Mouse (Mus musculus): ENCODE measurements around the gene Rwdd4a. TPM values are rescaled to one million over a fixed set of nuclear protein-coding genes. Genes with fewer than 3 reads are reported as not detected.

Rwdd4a gene
- polyA plus RNA-seq, 1 experiment from 2014 or later: 37.1 TPM

- no peak overlapping the region for H3K27ac ChIP-seq (replicated peaks)
- H3K27me3 ChIP-seq (ENCODE audit: control insufficient read depth, insufficient read depth, low read length): no peaks in the 10 kb centered on the region
- no peaks in the 10 kb centered on the region for H3K4me1 ChIP-seq (replicated peaks; ENCODE audit: control insufficient read depth, insufficient read depth)
- H3K9me3 ChIP-seq (ENCODE audit: control insufficient read depth, low read length): no peaks in the 10 kb centered on the region
- no peak overlapping the region for H3K4me3 ChIP-seq (ENCODE audit: low read depth, low read length)
- DNase-seq (ENCODE audit: low spot score) (no peak), ATAC-seq (ENCODE audit: low FRiP score, low TSS enrichment) (no peak)
- no peak for TF ChIP-seq CTCF (IDR thresholded peaks at IDR 0.05; ENCODE audit: low read depth)
- TF ChIP-seq EP300 (optimal IDR thresholded peaks at IDR 0.05): no peak
- no peak overlapping the region for H3K4me2 ChIP-seq (replicated peaks; ENCODE audit: low read depth)
- WGBS: 83% methylated on average over 7 of the region's 7 CpGs
- no peak overlapping the region for H3K9ac ChIP-seq (ENCODE audit: low read length)
- no peaks in the 10 kb centered on the region for H3K36me3 ChIP-seq (ENCODE audit: control insufficient read depth, insufficient read depth, low read length)
Observed at GRCm38 (mm10) chr8:47560801-47561200, 27.3 kb downstream of the Rwdd4a start.

- TF ChIP-seq EP300 (optimal IDR thresholded peaks at IDR 0.05) (no peak), CTCF (IDR thresholded peaks at IDR 0.05; ENCODE audit: low read depth) (no peak)
- H3K9ac ChIP-seq (ENCODE audit: low read length): no peak overlapping the region
- no peaks in the 10 kb centered on the region for H3K9me3 ChIP-seq (ENCODE audit: control insufficient read depth, low read length)
- no peak overlapping the region for H3K4me3 ChIP-seq (ENCODE audit: low read depth, low read length)
- H3K4me2 ChIP-seq (replicated peaks; ENCODE audit: low read depth): no peak overlapping the region
- H3K36me3 ChIP-seq (ENCODE audit: control insufficient read depth, insufficient read depth, low read length): no peaks in the 10 kb centered on the region
- no peaks in the 10 kb centered on the region for H3K27me3 ChIP-seq (ENCODE audit: control insufficient read depth, insufficient read depth, low read length)
- ATAC-seq (ENCODE audit: low FRiP score, low TSS enrichment) (no peak), DNase-seq (ENCODE audit: low spot score) (no peak)
- no peaks in the 10 kb centered on the region for H3K4me1 ChIP-seq (replicated peaks; ENCODE audit: control insufficient read depth, insufficient read depth)
- 91% methylated on average over 6 of the region's 6 CpGs for WGBS
- H3K27ac ChIP-seq (replicated peaks): no peak overlapping the region
Observed at GRCm38 (mm10) chr8:47566551-47566950, 33.1 kb downstream of the Rwdd4a start.

GRCm38 (mm10) chr8:47568098-47568497 is 34.6 kb downstream of the Rwdd4a start:
- DNase-seq (ENCODE audit: low spot score): no peak
- Histone ChIP-seq H3K4me2 (replicated peaks; ENCODE audit: low read depth) (no peak overlapping the region), H3K27ac (replicated peaks) (no peak overlapping the region), H3K9ac (ENCODE audit: low read length) (no peak overlapping the region), H3K4me3 (ENCODE audit: low read depth, low read length) (no peak overlapping the region), H3K27me3 (ENCODE audit: control insufficient read depth, insufficient read depth, low read length) (no peaks in the 10 kb centered on the region), H3K4me1 (replicated peaks; ENCODE audit: control insufficient read depth, insufficient read depth) (no peaks in the 10 kb centered on the region), H3K36me3 (ENCODE audit: control insufficient read depth, insufficient read depth, low read length) (no peaks in the 10 kb centered on the region), H3K9me3 (ENCODE audit: control insufficient read depth, low read length) (no peaks in the 10 kb centered on the region)
- WGBS: 51% methylated on average over 5 of the region's 5 CpGs
- TF ChIP-seq CTCF (IDR thresholded peaks at IDR 0.05; ENCODE audit: low read depth) (no peak), EP300 (optimal IDR thresholded peaks at IDR 0.05) (no peak)
- no peak for ATAC-seq (ENCODE audit: low FRiP score, low TSS enrichment)

- 89% methylated on average over 6 of the region's 6 CpGs for WGBS
Observed at GRCm38 (mm10) chr8:47570161-47570560, 36.7 kb downstream of the Rwdd4a start.

GRCm38 (mm10) chr8:47573482-47573881 is 40.0 kb downstream of the Rwdd4a start:
- Histone ChIP-seq H3K27me3 (ENCODE audit: control insufficient read depth, insufficient read depth, low read length) (no peaks in the 10 kb centered on the region), H3K27ac (replicated peaks) (no peak overlapping the region), H3K9me3 (ENCODE audit: control insufficient read depth, low read length) (no peaks in the 10 kb centered on the region), H3K4me2 (replicated peaks; ENCODE audit: low read depth) (no peak overlapping the region), H3K4me3 (ENCODE audit: low read depth, low read length) (no peak overlapping the region), H3K9ac (ENCODE audit: low read length) (no peak overlapping the region), H3K36me3 (ENCODE audit: control insufficient read depth, insufficient read depth, low read length) (no peaks in the 10 kb centered on the region), H3K4me1 (replicated peaks; ENCODE audit: control insufficient read depth, insufficient read depth) (no peaks in the 10 kb centered on the region)
- WGBS: 86% methylated on average over 7 of the region's 7 CpGs
- TF ChIP-seq CTCF (IDR thresholded peaks at IDR 0.05; ENCODE audit: low read depth) (no peak), EP300 (optimal IDR thresholded peaks at IDR 0.05) (no peak)
- DNase-seq (ENCODE audit: low spot score) (no peak), ATAC-seq (ENCODE audit: low FRiP score, low TSS enrichment) (no peak)

More at GRCm38 (mm10) chr8:47570161-47570560, 36.7 kb downstream of the Rwdd4a start:
- no peak for DNase-seq (ENCODE audit: low spot score)
- Histone ChIP-seq H3K9ac (ENCODE audit: low read length) (no peak overlapping the region), H3K27me3 (ENCODE audit: control insufficient read depth, insufficient read depth, low read length) (no peaks in the 10 kb centered on the region), H3K4me2 (replicated peaks; ENCODE audit: low read depth) (no peak overlapping the region), H3K4me3 (ENCODE audit: low read depth, low read length) (no peak overlapping the region), H3K4me1 (replicated peaks; ENCODE audit: control insufficient read depth, insufficient read depth) (no peaks in the 10 kb centered on the region), H3K27ac (replicated peaks) (no peak overlapping the region), H3K9me3 (ENCODE audit: control insufficient read depth, low read length) (no peaks in the 10 kb centered on the region), H3K36me3 (ENCODE audit: control insufficient read depth, insufficient read depth, low read length) (no peaks in the 10 kb centered on the region)
- ATAC-seq (ENCODE audit: low FRiP score, low TSS enrichment): no peak
- no peak for TF ChIP-seq EP300 (optimal IDR thresholded peaks at IDR 0.05)
- no peak for TF ChIP-seq CTCF (IDR thresholded peaks at IDR 0.05; ENCODE audit: low read depth)

GRCm38 (mm10) chr8:47581454-47581853 is 48.0 kb downstream of the Rwdd4a start:
- Histone ChIP-seq H3K4me3 (ENCODE audit: low read depth, low read length) (no peak overlapping the region), H3K9me3 (ENCODE audit: control insufficient read depth, low read length) (no peaks in the 10 kb centered on the region), H3K4me1 (replicated peaks; ENCODE audit: control insufficient read depth, insufficient read depth) (no peaks in the 10 kb centered on the region), H3K27ac (replicated peaks) (no peak overlapping the region), H3K9ac (ENCODE audit: low read length) (no peak overlapping the region), H3K36me3 (ENCODE audit: control insufficient read depth, insufficient read depth, low read length) (no peaks in the 10 kb centered on the region), H3K4me2 (replicated peaks; ENCODE audit: low read depth) (no peak overlapping the region), H3K27me3 (ENCODE audit: control insufficient read depth, insufficient read depth, low read length) (no peaks in the 10 kb centered on the region)
- ATAC-seq (ENCODE audit: low FRiP score, low TSS enrichment): no peak
- no peak for TF ChIP-seq CTCF (IDR thresholded peaks at IDR 0.05; ENCODE audit: low read depth)
- no peak for TF ChIP-seq EP300 (optimal IDR thresholded peaks at IDR 0.05)
- no peak for DNase-seq (ENCODE audit: low spot score)
- WGBS: 82% methylated on average over 7 of the region's 7 CpGs

Measured in stomach, postnatal 0 days (tissue).